ENCODE assay signal across 8 mouse cellular contexts in the genomic region with DNA sequence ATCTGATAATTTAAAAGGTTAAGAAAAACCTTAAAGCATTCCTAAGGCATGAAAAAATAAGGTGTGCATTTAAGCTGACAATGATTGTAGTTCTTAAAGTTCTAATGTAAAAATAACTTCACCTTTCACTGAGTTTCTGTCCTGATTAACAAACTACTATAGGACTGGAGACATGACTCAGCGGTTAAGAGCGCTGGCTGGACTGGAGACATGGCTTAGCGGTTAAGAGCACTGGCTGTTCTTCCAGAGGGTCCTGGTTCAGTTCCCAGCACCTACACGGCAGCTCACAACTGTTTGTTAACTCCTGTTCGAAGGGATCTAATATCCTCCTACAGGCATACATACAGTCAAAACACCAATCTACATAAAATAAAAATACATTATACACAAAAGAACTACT. TPM values are rescaled to one million over a fixed set of nuclear protein-coding genes. Genes with fewer than 3 reads are reported as not detected.
DNase-seq lines count a peak whose midpoint lies in the region; ATAC-seq lines count a peak whose summit lies in the region.
"Had no signal": no experiment of that assay in that cellular context is flagged by ENCODE, and none has a peak within 500 bp of the region (broad histone marks: within the 10 kb centered on the region; RNA-seq: fewer than 3 reads in every experiment).

No protein-coding gene starts in this region.

- 75% methylated on average over 5 of the region's 5 CpGs for WGBS in lung, embryonic 15.5 days
- 78% methylated on average over 5 of the region's 5 CpGs for WGBS in forebrain, embryonic 11.5 days
- 80% methylated on average over 5 of the region's 5 CpGs for WGBS in stomach, embryonic 16.5 days

- H3K4me3 ChIP-seq in lung, embryonic 15.5 days, result peak overlapping the region; percentile 98
- peak overlapping the region; percentile 93 for H3K4me3 ChIP-seq in forebrain, embryonic 11.5 days (ENCODE audit: low read depth, low read length)
- H3K4me3 ChIP-seq in stomach, embryonic 16.5 days (replicated peaks; ENCODE audit: low read length), result peak overlapping the region; percentile 23

- ATAC-seq in lung, embryonic 15.5 days (ENCODE audit: borderline replicate concordance, extremely low read depth, low FRiP score, low TSS enrichment), result no peak
- no peak for ATAC-seq in forebrain, embryonic 11.5 days (replicated peaks; ENCODE audit: low FRiP score)
- ATAC-seq in stomach, embryonic 16.5 days (ENCODE audit: insufficient read depth, low FRiP score), result no peak

- H3K4me1 ChIP-seq in lung, embryonic 15.5 days, result peaks cover 12% of the 10 kb centered on the region
- H3K4me1 ChIP-seq in forebrain, embryonic 11.5 days (replicated peaks; ENCODE audit: control insufficient read depth, insufficient read depth, low read length), result peaks cover 6% of the 10 kb centered on the region
- H3K4me1 ChIP-seq in stomach, embryonic 16.5 days (ENCODE audit: control insufficient read depth, insufficient read depth, low read length), result peaks cover 14% of the 10 kb centered on the region

- H3K36me3 ChIP-seq in lung, embryonic 15.5 days, result peaks cover 25% of the 10 kb centered on the region
- no peaks in the 10 kb centered on the region; the same call in 1 of the 2 replicates for H3K36me3 ChIP-seq in forebrain, embryonic 11.5 days (ENCODE audit: control insufficient read depth, insufficient read depth, low read length)
- H3K36me3 ChIP-seq in stomach, embryonic 16.5 days (ENCODE audit: control insufficient read depth, insufficient read depth, low read length), result peaks cover 9% of the 10 kb centered on the region; the same call in 1 of the 2 replicates

- H3K27me3 ChIP-seq in lung, embryonic 15.5 days, result no peaks in the 10 kb centered on the region
- no peaks in the 10 kb centered on the region for H3K27me3 ChIP-seq in forebrain, embryonic 11.5 days (ENCODE audit: control insufficient read depth, insufficient read depth, low read length)
- H3K27me3 ChIP-seq in stomach, embryonic 16.5 days (ENCODE audit: control insufficient read depth, insufficient read depth, low read length), result no peaks in the 10 kb centered on the region

- H3K4me2 ChIP-seq in lung, embryonic 15.5 days, result peak overlapping the region; percentile 83
- peak overlapping the region; percentile 33; the same call in 1 of the 2 replicates for H3K4me2 ChIP-seq in forebrain, embryonic 11.5 days (ENCODE audit: low read depth, low read length, severe bottlenecking)
- H3K4me2 ChIP-seq in stomach, embryonic 16.5 days (ENCODE audit: low read depth, low read length), result peak overlapping the region; percentile 90

- H3K9me3 ChIP-seq in lung, embryonic 15.5 days, result no peaks in the 10 kb centered on the region
- no peaks in the 10 kb centered on the region for H3K9me3 ChIP-seq in forebrain, embryonic 11.5 days (ENCODE audit: control insufficient read depth, low read length)
- H3K9me3 ChIP-seq in stomach, embryonic 16.5 days (replicated peaks; ENCODE audit: control insufficient read depth, low read length), result no peaks in the 10 kb centered on the region

- H3K9ac ChIP-seq in lung, embryonic 15.5 days, result 0 out of 2 replicates have a peak overlapping the region, but pooled peaks have one; percentile 24
- H3K9ac ChIP-seq in forebrain, embryonic 11.5 days (ENCODE audit: low read length), result no peak overlapping the region
- no peak overlapping the region for H3K9ac ChIP-seq in stomach, embryonic 16.5 days (ENCODE audit: low read length)

- no peak for DNase-seq in lung, postnatal 14 days
- DNase-seq in forebrain, embryonic 11.5 days (ENCODE audit: low spot score), result no peak
- DNase-seq in liver, result peak; percentile 57
- DNase-seq in urinary bladder, postnatal 14 days (ENCODE audit: low spot score), result no peak
- no peak for DNase-seq in kidney, adult 9 months
- DNase-seq: gastrocnemius, postnatal 36 days had no signal

- no peak overlapping the region for H3K27ac ChIP-seq in lung, embryonic 15.5 days
- H3K27ac ChIP-seq in forebrain, embryonic 11.5 days (ENCODE audit: low read depth, low read length), result no peak overlapping the region
- H3K27ac ChIP-seq in stomach, embryonic 16.5 days (ENCODE audit: low read length), result no peak overlapping the region

RNA-seq across cellular contexts. Expression of a gene that starts 1.2 kb away (rescaled TPM):
- 60.7 and 63.1 TPM in 2 replicates for polyA plus RNA-seq in lung, embryonic 15.5 days (2015; fragmentation: Nextera tagmentation; extraction: Ambion mirVana)
- polyA plus RNA-seq in forebrain, embryonic 11.5 days (2014; fragmentation: Nextera tagmentation; extraction: Ambion mirVana), result 88.4 and 92.0 TPM in 2 replicates
- polyA plus RNA-seq in stomach, embryonic 16.5 days (2015; fragmentation: Nextera tagmentation; extraction: Ambion mirVana), result 68.0 and 70.5 TPM in 2 replicates

RNA-seq across cellular contexts. Expression of a gene that starts 14.1 kb away (rescaled TPM):
- 215 and 225 TPM in 2 replicates for polyA plus RNA-seq in lung, embryonic 15.5 days (2015; fragmentation: Nextera tagmentation; extraction: Ambion mirVana)
- polyA plus RNA-seq in forebrain, embryonic 11.5 days (2014; fragmentation: Nextera tagmentation; extraction: Ambion mirVana), result 168 and 183 TPM in 2 replicates
- polyA plus RNA-seq in stomach, embryonic 16.5 days (2015; fragmentation: Nextera tagmentation; extraction: Ambion mirVana), result 249 and 264 TPM in 2 replicates

Comparison
In these comparisons a context has a peak if more than half of its experiments do, and no peak if none do; other contexts are left out.
1. H3K4me2 ChIP-seq: peak in every context shown above with its lines; median percentile 90 in stomach, embryonic 16.5 days; 83 in lung, embryonic 15.5 days; 33 in forebrain, embryonic 11.5 days.
2. H3K4me3 ChIP-seq: peak in every context shown above with its lines; median percentile 98 in lung, embryonic 15.5 days; 93 in forebrain, embryonic 11.5 days; 23 in stomach, embryonic 16.5 days.